Mouse (Mus musculus) testis, adult 2 months (tissue): ENCODE measurements around the gene Banp.

Experiments used
- CTCF ChIP-seq: fragments of 200-500 bp; IDR thresholded peaks from 2 replicates; pipeline ENCODE4 v1.5.1; 2012; ENCODE audit warnings: low read depth, mild to moderate bottlenecking, inconsistent platforms, low read length, moderate library complexity; ENCODE audit not compliant: control insufficient read depth, insufficient read depth, insufficient replicate concordance
- POLR2A ChIP-seq: fragments of 200-500 bp; IDR thresholded peaks from 2 replicates; pipeline ENCODE4 v1.6.1; 2012; ENCODE audit warnings: low read depth, mild to moderate bottlenecking, inconsistent platforms, low read length, moderate library complexity; ENCODE audit not compliant: control insufficient read depth

- TF ChIP-seq CTCF (no peak), POLR2A (no peak)
Observed at GRCm38 (mm10) chr8:121936391-121936790, 13.2 kb upstream of the Banp start.
